Mouse (Mus musculus): Measurements from ENCODE around the gene Parva.

DNA sequence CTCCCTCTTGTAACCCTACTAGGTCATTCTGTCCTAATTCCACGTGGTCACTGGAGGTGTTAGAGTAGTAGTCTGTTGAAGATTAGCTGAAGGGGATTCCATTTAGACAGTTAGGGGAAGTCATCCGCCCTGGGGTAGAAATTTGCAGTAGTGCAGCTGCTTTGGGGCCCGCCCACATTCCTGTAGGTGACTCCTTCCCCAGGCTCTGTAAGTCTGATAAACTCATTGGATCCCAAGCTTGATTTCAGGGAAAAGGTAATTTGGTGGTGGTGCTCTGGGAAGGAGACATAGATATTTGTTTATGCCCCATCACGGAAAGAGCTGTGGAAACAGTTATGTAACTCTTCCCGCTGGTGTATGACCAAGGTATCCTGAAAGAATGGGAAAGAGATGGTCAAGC is 494 bp upstream of the Parva start:
- TF ChIP-seq CTCF (IDR thresholded peaks at IDR 0.05; ENCODE audit: insufficient read depth, low read length) (no peak), POLR2A (IDR thresholded peaks at IDR 0.05; ENCODE audit: borderline replicate concordance, extremely low read depth, low read depth, low read length) (no peak)

Measured in lung, adult 2 months (tissue).